Mouse (Mus musculus) naive thymus-derived CD4-positive, alpha-beta T cell, adult 5 months (primary cell): Measurements from ENCODE around the gene Tmem59. TPM values are rescaled to one million over a fixed set of nuclear protein-coding genes. Genes with fewer than 3 reads are reported as not detected.

Source experiments
- polyA plus RNA-seq: library from polyadenylated mRNA; unstranded; fragments of 100-300 nt; shearing (Covaris generic); gene quantifications from one replicate; pipeline ENCODE4 v1.2.1, GENCODE M21; 2017

The Tmem59 gene
- polyA plus RNA-seq = 349 TPM

DNA sequence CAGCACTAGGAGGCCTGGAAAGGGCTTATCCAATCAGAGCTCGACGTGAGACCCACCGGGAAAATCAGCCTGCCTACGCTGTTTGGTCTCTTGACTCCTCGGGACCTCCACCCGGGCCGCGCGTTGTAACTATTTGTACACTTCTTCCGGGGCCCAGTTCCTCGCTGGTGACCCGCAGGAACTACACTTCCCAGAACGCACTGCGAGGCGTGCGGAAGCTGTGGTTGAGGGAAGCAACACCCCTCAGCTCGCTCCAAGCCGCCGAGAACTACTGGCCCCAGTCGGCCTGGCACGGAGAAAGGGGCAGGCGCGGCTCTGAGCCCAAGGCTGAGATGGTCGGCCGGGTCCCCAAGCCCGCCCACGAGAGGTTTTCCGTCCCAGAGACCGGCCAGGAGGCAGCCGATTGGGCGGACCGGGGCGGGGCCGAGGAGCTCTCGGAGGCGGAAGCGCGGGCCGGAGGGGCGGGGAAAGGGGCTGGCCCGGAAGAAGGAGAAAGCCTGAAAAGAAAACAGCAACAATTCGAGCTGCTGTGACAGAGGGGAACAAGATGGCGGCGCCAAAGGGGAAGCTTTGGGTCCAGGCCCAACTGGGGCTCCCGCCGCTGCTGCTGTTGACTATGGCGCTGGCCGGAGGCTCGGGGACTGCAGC is at the start of gene Tmem59:
Gene Tmem59 (plus strand): TSS at position 218 of the 648 bp plus-strand sequence.

DNA sequence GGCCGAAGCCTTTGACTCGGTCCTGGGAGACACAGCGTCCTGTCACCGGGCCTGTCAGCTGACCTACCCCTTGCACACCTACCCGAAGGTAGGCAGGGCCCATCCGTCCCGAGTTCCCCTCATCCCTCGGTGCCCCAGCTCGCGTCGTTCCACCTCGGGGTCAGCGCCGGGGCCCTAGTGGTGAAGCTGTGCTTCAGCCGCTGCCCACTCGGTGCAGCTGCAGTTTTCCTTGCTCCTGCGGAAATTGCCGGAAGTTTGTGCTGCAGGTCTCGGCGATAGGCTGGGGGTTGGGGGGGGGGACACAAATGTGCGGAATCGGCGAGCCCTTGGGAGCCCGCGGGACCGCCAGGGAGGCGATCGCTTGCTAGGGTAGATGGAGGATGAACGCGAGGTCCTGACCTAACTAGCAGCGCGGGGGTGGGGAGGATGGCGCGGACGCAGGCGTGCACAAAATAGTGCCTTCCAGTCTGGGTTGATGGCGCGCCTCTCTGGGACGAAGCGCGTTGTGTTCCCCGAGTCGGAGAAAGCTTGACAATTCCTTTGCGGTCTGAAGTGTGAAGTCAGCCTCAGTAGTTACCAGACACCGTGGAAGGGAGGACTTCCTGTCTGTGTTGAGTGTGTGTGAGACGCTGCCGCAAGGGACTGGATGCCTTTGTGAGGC is 761 bp downstream of the Tmem59 start, which contains the start of gene Tceanc2:
Gene Tceanc2 (minus strand): TSS at position 287 of the 661 bp plus-strand sequence.

DNA sequence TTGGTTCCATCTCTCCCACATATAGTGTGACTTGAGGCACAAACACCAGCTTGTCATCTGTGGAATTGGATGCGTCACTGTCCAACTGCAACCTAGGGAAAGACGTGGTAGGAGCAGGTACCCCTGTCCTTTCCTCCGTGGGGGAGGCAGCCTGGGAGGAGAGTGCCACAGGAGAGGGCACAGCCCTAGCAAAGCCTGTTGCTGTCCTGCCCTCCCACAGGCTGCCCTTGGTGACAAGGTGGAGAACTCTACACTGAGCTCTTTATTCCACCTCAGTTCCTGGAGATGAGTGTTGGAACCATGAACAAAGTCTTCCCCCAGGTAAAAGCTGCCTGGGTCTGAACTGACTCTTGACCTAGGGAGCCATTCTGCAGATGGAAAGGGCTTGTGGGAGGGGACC is 30.7 kb downstream of the Tmem59 start, which contains the start of gene Ldlrad1:
Gene Ldlrad1 (plus strand): TSS at position 301 of the 400 bp plus-strand sequence.

Other genes starting within 250 kb of the Tmem59 start
- gene Mrpl37, start 111.5 kb upstream of the Tmem59 start, polyA plus RNA-seq = 54.3 TPM
- 11.6 TPM for gene Cyb5rl, start 111.4 kb upstream of the Tmem59 start, polyA plus RNA-seq
- not detected for gene Cdcp2, start 81.5 kb upstream of the Tmem59 start, polyA plus RNA-seq
- 26.6 TPM for gene Tceanc2, start 717 bp downstream of the Tmem59 start, polyA plus RNA-seq
- gene Ldlrad1, start 30.8 kb downstream of the Tmem59 start, polyA plus RNA-seq = not detected
- 37.1 TPM for gene Lrrc42, start 75.1 kb downstream of the Tmem59 start, polyA plus RNA-seq
- 24.7 TPM for gene Hspb11, start 75.2 kb downstream of the Tmem59 start, polyA plus RNA-seq
- gene Dio1, start 128.8 kb downstream of the Tmem59 start, polyA plus RNA-seq = not detected
- gene Yipf1, start 136.0 kb downstream of the Tmem59 start, polyA plus RNA-seq = 50.9 TPM
- gene Ndc1, start 189.4 kb downstream of the Tmem59 start, polyA plus RNA-seq = 11.8 TPM